Mouse (Mus musculus) brain, embryonic 14.5 days (tissue): Measurements from ENCODE around the gene Epha4.

Experiments used
- CTCF ChIP-seq: fragments of 200-500 bp; IDR thresholded peaks from 2 replicates; pipeline ENCODE4 v1.5.1; 2012; ENCODE audit warnings: inconsistent platforms, mild to moderate bottlenecking, moderate library complexity, borderline replicate concordance; ENCODE audit not compliant: insufficient read depth, insufficient read length; ENCODE audit errors: extremely low read depth
- POLR2A ChIP-seq: fragments of 200-500 bp; IDR thresholded peaks from 2 replicates; pipeline ENCODE4 v1.6.1; 2012; ENCODE audit warnings: mild to moderate bottlenecking, inconsistent platforms, borderline replicate concordance; ENCODE audit not compliant: poor library complexity, insufficient read depth, insufficient read length, severe bottlenecking; ENCODE audit errors: extremely low read depth

GRCm38 (mm10) chr1:77447061-77447614, 67.8 kb downstream of the Epha4 start:
- no peak for TF ChIP-seq CTCF
- no peak for TF ChIP-seq POLR2A
